Mouse (Mus musculus) urinary bladder, postnatal 25 days (tissue): ENCODE results near the gene Papolb.
A peak's percentile ranks its signal among the peaks of the same experiment; 100 is the strongest.

Source experiments
- DNase-seq: peaks from one replicate; pipeline ENCODE4 v3.0.0; 2022; ENCODE audit warnings: low spot score

Gene Papolb

DNA sequence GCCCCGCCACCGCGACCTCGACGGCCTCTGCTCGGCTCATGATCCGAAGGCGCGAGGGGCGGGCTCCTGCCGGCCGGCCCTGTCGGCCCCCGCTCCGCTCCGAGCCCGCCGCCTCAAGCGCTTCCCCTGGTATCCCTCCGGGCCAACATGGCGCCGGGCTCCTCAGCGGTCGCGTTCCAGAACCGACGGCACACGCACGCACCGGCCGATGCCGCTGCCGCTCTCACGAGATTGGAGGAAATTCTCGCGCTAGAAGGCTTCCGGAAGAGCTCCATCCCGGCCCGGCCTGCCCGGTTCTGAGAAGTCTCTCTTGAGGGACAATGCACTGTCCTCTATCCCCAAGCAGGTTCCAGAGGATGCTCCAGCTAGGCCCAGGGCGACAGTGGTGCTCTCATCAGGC lies at the start of gene Papolb:
Gene Papolb, minus strand, starts transcription at position 162 of the 400 bp plus-strand sequence.
- no peak for DNase-seq

DNA sequence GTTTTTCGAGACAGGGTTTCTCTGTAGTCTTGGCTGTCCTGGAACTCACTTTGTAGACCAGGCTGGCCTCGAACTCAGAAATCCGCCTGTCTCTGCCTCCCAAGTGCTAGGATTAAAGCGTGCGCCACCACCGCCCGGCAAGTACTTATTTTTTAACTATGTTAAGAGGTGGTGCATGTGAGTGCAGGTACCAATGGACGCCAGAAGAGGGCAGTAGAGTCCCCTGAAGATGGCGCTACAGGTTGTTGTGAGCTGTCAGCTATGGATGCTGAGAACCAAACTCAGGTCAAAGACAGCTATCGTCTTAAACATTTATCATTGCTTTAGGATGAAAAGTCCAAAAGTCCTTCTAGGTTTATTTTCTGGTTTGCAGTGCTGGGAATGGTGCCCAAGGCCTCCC lies 48.3 kb upstream of the Papolb start:
- DNase-seq = no peak

DNA sequence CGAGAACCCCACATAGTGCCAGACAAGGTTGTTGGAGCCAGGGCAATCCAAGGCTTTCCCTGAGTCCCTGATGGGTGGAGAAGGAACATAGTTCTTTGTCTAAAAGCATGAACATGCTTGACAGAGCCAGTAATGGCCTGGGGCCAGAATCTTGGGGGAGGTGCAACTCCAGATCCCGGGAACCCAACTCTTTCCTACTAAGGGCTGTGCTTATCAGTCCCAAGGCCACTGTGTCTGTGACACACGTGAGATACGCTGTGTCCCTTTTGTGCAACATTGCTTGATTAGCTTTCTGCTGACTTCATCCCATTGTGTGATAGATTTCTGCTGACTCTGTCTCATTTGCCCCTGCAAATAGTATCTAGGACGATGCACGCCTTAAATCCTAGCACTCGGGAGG lies 47.0 kb upstream of the Papolb start:
- no peak for DNase-seq

DNA sequence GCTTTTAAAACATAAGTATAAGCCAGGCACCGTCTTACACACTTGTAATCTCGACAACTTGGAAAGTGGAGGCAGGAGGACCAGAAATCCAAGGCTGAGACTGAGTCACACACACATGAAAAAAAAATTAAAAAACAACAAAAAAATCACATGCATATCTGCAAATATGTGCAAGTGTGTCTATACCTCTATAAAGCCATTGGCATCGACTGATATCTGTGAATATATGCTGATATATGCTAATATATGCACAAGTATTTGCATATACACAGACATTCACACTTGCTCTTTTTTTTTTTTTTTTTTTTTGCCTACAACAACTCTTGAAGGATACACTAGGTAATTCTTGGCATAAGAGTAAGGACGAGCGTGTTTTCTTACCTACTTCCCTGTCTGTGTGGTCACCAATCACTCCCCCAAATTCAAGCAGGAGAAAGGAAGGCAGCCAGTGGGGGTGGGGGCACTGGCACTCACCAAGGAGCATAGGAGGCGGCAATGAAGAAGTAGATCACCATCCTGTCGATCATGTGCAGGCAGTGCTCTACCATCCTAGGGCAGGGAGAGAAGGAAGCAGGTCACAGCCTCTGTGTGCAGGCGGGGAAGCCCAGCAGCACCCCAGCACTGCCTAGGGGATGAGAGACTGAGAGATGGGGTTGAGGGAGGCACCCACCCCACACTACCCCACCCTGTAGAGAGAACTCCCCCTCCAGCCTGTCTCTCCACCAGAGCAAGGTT lies 44.6 kb upstream of the Papolb start:
- DNase-seq = no peak

DNA sequence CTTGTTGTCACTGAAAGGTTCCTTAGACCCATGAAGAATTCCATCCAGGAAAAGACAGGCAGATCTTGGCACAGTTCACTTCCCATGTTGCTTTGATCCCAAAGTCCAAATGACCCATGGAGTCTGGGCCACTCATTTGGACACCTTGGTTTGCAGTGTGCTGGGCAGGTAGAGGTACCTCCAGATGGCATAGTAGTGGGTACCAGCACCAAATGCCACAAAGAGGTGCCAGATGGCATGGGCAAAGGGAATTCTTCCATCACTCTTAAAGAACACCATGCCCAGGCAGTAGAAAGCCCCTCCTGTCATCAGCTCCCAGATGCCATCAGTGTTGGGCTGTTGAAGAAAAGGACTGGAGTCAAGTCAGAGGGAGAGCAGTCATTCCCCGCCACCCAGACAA lies 34.7 kb upstream of the Papolb start:
- no peak for DNase-seq

DNA sequence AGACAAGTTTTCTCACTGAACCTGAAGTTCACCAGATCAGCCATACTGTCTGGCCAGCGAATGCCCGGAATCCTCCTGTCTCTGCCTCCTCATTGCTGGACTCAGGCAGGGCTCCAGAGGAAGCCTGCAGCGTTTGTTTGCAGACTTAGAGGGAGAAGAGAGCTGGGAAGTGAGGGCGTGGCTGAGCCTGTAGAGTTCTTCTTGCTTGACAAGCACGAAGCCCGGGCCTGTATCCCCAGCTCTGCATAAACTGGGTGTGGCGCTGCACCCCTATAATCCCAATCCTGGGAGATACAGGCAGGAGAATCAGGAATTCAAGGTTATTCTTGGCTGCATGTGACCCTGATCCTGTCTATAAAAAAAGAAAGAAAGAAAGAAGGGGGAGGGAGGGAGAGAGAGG lies 30.4 kb upstream of the Papolb start:
- DNase-seq = no peak

DNA sequence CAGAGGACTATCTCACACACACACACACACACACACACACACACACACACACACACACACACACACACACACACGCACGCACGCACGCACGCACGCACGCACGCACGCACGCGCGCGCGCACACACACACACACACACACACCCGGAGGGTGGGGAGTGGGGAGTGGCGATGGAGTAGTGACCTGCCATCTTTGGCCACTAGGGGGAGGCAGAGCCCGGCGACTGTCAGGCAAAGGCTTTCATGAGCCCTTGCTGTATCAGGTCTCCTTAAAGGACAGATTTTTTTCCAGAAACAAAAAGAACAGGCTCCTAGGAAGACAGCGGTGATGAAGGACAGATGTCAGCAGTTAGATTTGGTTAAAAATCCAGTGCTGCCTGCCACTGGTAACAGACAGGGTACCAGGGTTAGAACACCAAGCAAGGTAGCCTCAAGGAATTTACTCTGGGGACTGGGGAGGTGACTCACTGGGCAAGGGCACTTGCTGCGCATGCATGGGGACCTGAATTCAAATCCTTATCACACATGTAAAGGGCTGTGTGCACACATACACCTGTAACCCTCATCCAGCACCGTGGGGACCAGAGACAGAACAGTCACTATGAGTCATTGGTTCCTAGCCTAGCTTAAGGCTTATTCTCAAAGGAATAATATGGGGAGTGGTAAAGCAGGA lies 27.7 kb upstream of the Papolb start:
- DNase-seq = peak; percentile 55

DNA sequence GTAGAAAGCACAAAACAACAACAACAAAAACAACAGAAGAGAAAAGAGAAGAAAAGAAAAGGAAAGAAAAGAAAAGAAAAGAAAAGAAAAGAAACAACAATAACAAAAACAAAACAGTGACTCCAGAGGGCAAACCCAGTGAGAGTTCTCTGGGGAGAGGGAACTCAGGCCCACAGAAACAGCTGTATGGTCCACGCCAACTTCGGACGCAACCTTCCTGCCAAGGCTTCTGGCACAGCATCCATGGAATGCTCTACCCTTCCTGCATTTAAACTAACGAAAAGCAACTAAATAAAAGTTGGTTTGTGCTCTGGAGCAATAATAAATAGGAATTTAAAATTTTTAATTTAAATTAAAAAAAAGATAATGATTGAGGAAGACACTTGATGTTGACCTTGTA lies 26.8 kb upstream of the Papolb start:
- DNase-seq = no peak

DNA sequence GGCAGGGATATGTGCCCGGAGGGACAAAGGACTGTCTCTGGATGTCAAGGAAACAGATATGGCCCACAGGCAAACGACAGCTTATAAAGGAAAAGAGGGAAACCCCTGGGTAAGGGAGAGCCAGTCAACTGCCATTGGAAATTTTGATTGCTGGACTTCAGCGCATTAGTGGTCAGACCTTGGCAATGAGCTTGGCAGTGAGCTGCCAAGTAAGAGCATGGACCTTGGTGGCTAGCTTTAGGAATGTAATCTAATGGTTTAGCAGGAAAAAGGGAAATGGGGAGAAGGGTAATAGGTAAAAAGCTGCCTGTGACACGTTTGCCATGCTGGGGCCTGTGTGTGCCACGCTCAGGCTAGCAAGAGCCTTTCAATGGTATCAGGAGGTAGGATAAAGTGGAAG lies 26.0 kb upstream of the Papolb start:
- DNase-seq = no peak

DNA sequence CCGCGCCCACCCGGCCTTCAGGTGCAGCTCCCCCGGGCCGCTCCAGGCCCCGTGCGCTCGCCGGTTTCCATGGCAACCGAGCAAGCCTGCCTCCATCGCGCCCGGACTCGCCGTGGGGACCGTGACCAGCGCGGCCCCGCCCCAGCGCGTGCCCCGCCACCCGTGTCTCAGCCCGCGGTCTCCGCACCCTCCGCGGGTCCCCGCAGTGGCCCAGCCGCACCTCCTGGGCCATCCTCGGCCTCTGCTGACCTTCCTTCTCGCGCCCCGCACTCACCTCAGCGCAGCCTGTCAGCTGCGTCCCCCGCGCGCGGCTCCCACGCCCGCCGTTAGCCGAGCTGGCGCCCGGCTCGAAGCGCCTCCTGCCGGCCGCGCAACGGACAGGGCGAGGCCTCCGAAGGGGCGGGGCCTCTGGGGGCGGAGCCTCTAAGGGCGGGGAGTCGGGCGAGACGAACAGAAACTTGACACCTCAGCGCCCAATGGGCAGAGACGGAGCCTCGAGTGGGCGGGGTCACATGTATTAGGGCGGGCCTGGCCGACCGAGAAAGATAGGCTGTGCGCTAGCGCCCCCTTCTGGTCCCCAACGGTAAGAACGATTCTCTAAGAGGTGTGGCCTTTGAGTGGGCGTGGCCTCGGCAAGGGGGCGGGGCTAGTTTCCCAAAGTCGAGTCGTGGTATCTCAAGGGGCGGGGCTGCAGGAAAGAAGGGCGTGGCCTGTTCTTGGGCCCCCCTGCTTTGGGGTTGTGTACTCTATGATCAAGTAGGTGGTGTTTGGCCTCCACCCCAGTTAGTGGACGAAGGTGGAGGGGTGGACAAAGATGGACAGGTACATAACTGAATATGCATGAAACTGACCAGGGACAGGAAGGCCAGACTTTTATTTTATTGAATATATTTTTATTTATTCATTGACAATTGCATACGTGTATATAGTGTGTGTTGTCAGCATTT lies 21.1 kb upstream of the Papolb start, which contains the start of gene Radil:
Gene Radil, minus strand, starts transcription at position 393 of the 947 bp plus-strand sequence.
- peak; percentile 95 for DNase-seq

DNA sequence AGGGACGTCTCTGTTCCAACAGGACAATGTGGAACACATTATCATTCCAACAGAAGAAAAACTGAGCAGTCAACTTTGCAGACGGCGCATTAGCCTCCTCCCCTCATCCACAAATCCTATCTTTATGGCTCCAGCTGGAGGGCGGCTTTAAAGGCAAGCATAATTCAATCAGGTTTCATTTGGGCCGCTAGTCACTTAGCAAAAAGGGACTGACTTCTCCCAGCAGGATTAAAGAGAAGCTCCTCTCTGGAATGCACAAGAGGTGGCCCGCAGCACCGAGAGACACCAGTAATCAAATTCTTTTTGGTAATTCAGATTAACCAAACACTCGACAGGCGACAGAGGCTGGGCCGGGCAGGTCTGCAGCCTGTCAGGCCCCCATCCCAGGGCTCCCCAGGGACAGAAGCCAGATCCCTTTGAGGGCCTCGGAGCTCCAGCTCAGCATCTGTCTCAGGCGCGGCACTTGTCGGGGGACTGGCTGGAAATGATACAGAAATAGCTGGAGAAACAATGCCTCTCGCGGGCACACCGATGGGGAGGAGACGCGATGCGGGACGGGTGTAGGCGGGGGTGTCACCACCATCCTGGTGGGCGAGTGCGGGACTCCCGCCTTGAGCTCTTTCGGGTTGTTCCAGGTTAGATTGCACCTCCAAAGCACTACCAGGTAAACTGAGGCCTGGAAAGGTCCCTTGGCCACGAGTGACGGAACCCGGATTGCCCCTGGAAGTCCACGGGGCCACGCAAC lies 20.3 kb upstream of the Papolb start:
- peak; percentile 15 for DNase-seq

DNA sequence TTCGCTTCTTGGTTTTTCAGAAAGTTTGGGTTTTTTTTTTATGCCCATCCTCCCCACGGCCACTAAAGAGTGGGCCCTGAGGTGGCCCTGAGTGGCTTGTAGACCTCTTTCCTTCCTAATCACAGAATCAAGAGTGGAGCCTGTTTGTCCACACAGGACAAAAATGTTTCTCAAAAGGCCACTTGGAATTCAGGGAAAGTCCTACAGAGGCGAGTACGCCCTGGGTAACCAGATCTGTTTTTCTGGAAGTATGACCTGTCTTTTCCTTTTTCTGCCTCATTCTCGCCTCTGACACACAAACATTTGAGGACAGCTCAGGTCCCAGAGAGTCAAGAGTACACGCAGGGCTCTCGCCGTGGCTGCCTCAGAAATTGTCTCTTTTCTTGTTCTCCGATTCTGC lies 19.6 kb upstream of the Papolb start:
- DNase-seq = no peak

DNA sequence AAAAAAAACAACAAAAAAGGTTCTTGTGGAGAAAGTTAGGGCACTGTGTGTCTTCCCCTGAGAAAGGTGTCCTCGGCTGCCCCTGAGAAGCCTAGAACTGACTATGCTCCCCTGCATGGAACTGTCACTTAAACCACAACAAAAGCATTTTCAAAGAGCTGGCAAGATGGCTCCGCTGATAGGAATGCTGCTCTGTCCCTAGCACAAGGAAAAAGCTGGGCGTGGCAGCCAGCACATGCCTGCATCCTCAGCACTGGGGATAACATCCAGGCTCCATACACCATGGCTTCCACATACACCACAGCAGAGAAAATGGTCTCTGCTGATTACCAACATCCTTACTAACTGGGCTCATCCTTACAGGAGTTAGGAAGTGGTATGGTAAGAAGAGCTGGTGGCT lies 17.2 kb upstream of the Papolb start:
- DNase-seq = no peak

DNA sequence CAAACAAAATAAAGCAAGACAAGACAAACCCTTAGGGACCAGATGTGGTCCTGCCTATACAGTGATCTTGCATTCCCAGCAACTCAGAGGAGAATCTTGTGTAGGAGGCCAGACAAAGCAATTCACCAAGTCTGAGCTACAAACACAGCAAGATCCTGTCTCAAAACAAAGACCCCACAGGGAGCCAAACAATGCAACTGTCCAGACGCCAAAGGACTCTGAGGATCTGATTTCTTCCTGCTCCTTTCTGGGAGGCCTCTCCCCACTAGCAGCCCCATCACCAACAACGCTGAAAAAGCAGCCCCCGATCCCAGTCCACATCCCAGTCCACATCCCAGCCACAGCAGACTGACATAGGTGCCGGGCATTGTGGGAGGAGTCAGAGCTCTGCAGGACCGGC lies 16.5 kb upstream of the Papolb start:
- DNase-seq = no peak

DNA sequence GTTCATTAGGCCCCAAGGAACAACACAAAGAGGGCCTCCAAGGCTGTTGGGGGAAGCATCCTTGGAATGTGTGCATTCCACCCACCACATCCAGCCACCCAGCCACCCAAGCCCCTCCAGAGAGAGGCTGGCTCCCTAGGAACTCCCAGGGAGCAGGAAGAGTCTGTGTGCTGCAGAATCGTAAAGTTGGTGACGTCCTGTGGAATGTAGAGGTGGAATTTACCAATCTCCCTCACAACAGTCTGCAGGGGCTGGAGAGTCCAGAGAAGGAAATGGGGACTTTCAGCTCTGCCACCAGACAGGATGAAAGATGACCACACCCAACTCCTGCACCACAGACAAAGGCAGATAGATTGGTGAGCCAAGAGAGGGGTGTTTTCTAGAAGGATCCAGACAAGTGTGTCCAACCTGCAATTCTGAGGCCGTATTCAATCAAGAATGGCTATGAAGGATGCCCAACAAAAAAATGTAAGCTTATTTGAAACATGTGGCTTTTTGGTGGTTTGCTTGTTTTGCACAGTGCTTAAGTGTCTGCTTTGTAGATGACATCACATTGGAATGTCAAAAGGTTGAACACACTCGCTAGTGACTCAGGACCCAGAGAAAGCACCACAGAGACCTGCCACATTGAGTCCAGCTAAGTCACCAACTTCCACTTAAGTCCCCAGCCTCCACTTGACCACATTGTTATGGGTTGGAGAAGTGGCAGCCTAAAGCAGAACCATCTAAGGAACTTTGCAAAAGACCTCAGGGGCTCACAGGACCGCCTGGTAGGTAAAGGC lies 15.3 kb upstream of the Papolb start:
- DNase-seq = no peak

DNA sequence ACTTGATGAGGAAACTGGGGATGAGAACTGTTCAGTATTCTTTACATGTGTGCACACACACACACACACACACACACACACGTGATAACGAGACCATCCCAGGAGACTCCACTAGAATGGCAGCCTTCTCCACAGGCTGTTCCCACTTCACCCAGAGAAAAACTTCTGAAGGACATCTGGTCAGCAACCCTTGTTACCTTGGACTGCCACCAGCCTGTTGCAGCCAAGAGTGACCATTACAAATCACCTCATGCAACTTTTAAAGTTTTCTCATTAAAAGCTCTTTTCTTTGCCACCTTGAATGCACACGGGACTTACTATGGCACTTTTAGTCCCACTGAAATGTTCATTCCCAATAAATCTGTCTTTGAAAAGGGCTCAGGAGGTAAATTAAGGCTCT lies 7.4 kb upstream of the Papolb start:
- DNase-seq = no peak

DNA sequence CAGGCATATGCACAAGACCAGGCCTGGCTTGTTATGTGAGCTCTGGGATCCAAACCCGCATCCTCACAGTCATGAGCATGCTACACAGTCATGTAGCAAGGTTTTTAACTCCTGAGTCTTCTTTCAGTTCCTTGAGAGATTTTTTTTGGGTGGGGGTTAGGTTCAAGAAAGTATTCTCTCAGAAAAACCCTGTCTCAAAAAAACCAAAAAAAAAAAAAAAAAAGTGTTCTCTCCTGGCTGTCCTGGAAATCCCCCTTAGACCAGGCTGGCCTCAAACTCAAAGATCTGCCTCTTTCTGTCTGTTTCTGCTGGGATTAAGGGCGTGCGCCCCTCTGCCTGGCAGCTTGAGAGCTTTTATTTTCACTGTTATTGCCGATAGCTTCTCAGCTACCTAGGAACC lies 5.5 kb upstream of the Papolb start:
- DNase-seq = no peak

DNA sequence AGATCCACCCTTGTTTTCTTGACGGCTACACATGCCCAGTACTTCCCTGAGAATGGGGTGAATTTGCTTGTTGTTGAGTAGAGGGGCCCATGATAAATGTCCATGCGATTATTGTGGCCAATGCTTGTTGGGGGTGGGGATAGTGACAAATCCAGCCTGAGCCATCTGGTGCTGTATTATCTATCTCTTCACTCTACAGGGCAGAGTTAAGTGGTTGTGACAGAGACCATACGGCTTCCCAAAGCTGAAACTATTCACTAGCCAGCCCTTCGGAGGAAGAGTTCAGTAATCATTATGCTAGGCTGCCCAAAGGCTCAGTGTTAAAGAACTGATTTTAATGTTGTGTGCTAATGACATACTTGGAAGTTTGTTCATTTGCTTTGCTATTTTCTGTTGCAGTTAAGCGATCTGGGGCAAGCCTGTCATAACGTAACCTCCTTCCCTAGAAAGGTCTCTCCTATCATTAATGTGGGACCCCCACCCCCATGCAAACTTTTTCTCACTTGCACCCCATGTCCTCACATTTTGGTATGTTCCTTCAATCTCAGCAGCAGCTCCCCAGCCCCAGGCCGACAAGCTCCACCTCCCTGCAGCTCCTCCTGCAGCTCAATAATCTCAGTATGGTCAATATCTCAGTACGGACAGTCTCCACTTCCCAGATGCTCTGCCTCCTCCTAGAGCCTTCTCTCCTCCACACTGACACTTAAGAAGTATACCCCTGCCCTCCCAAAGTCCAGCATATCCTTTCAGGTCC lies 5.0 kb downstream of the Papolb start:
- DNase-seq = no peak

DNA sequence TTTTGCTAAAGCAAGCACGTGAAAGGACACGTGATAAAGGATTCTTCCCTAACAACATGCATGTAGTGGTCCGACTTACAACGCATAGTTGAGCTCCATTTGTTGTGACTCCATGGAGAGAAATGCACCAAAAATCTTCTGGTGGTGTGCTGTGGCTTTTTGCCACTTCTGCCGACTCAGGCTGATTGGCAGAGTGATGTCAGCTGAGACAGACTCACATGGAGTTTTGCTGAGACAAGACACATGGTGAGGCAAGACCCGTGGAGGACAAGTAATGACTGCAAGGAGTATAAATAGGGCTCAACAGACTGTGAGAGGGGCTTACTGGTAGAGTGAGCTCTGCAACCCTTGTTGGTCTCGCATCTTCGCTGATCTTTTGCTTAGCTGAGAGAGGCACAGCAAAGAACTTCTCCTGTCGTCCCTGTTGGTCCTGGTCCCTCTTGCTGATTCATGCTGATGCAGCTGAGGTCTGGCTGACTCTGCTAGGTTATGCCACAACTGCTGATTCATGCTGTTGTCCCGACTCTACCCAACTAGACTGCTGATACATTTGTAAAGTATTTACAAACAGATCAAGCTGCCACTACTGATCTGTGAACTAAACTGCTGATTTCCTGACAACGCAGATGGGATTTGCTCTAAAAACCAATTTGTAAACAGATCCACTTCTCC lies 8.5 kb downstream of the Papolb start:
- no peak for DNase-seq

DNA sequence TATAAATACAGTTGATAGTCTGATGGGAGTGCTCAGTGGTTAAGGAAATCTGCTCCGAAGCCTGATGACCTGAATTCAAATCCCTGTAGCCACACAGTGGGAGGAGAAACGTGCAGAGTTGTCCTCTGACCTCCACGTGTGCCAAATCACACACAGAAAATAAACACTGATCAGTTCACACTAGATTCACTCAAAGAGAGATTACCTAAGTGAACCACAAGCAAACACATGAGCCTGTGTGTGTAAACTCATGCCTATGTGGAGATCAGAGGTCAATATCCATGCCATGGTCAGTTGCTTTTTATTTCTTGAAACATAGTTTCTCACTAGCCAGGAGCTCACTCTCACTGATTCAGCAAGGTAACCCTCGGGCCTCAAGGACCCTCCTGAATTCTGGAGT lies 9.5 kb downstream of the Papolb start:
- DNase-seq = no peak
